Mouse (Mus musculus): ENCODE results near the gene 4931428F04Rik.

The 4931428F04Rik gene

GRCm38 (mm10) chr8:105263244-105263912 lies 26.3 kb downstream of the 4931428F04Rik start:
- in situ Hi-C loops (cut with MboI, MseI): no loop called here

- in situ Hi-C loops (cut with MboI, MseI): no loop called here
Measured at GRCm38 (mm10) chr8:105261326-105261980, 28.2 kb downstream of the 4931428F04Rik start.

GRCm38 (mm10) chr8:105260371-105261099 lies 29.1 kb downstream of the 4931428F04Rik start:
- in situ Hi-C loops (cut with MboI, MseI): no loop called here

GRCm38 (mm10) chr8:105259721-105260320 lies 29.8 kb downstream of the 4931428F04Rik start:
- in situ Hi-C loops (cut with MboI, MseI): no loop called here

GRCm38 (mm10) chr8:105258911-105259720 lies 30.5 kb downstream of the 4931428F04Rik start:
- in situ Hi-C loops (cut with MboI, MseI): no loop called here

- in situ Hi-C loops (cut with MboI, MseI): no loop called here
Measured at GRCm38 (mm10) chr8:105257318-105258114, 32.1 kb downstream of the 4931428F04Rik start.

- in situ Hi-C loops (cut with MboI, MseI): no loop called here
Measured at GRCm38 (mm10) chr8:105254966-105255350, 34.7 kb downstream of the 4931428F04Rik start, which contains the start of gene B3gnt9. B3gnt9 (minus strand) TSS chr8:105255153.

GRCm38 (mm10) chr8:105254152-105254965 lies 35.3 kb downstream of the 4931428F04Rik start:
- in situ Hi-C loops (cut with MboI, MseI): no loop called here

GRCm38 (mm10) chr8:105253766-105254151 lies 35.9 kb downstream of the 4931428F04Rik start:
- in situ Hi-C loops (cut with MboI, MseI): no loop called here

GRCm38 (mm10) chr8:105252680-105253537 lies 36.8 kb downstream of the 4931428F04Rik start:
- in situ Hi-C loops (cut with MboI, MseI): no loop called here

GRCm38 (mm10) chr8:105251954-105252353 lies 37.7 kb downstream of the 4931428F04Rik start:
- in situ Hi-C loops (cut with MboI, MseI): no loop called here

- in situ Hi-C loops (cut with MboI, MseI): no loop called here
Measured at GRCm38 (mm10) chr8:105241016-105241415, 48.6 kb downstream of the 4931428F04Rik start.

- in situ Hi-C loops (cut with MboI, MseI): loop anchor here (10.0 kb wide), 1 partner anchor 573 kb away; no protein-coding TSS in a partner anchor
Measured at GRCm38 (mm10) chr8:105237442-105238142, 52.1 kb downstream of the 4931428F04Rik start.

GRCm38 (mm10) chr8:105235206-105235605 lies 54.5 kb downstream of the 4931428F04Rik start:
- in situ Hi-C loops (cut with MboI, MseI): loop anchor here (10.0 kb wide), 1 partner anchor 570 kb away; no protein-coding TSS in a partner anchor

- in situ Hi-C loops (cut with MboI, MseI): loop anchor here (10.0 kb wide), 1 partner anchor 569 kb away; no protein-coding TSS in a partner anchor
Measured at GRCm38 (mm10) chr8:105233126-105233935, 56.3 kb downstream of the 4931428F04Rik start.

GRCm38 (mm10) chr8:105232321-105232693 lies 57.4 kb downstream of the 4931428F04Rik start:
- in situ Hi-C loops (cut with MboI, MseI): loop anchor here (10.0 kb wide), 1 partner anchor 568 kb away; no protein-coding TSS in a partner anchor
